Mouse (Mus musculus) erythroblast, embryonic 14.5 days (primary cell): ENCODE data around the gene Slamf6. TPM values are rescaled to one million over a fixed set of nuclear protein-coding genes. Genes with fewer than 3 reads are reported as not detected.

Experiments used
- H3K27me3 ChIP-seq: 2 replicates; pipeline ENCODE4 v1.6.1; 2012; ENCODE audit warnings: inconsistent platforms; ENCODE audit not compliant: control insufficient read depth
- H3K36me3 ChIP-seq: 2 replicates; pipeline ENCODE4 v1.6.1; 2012; ENCODE audit warnings: mild to moderate bottlenecking, inconsistent platforms; ENCODE audit not compliant: control insufficient read depth
- H3K4me1 ChIP-seq: 2 replicates; pipeline ENCODE4 v1.6.1; 2012; ENCODE audit warnings: inconsistent platforms; ENCODE audit not compliant: control insufficient read depth
- H3K4me3 ChIP-seq: replicated peaks from 2 replicates; pipeline ENCODE3; 2012; ENCODE audit warnings: moderate library complexity, mild to moderate bottlenecking, inconsistent platforms
- H3K9me3 ChIP-seq: 2 replicates; pipeline ENCODE4 v1.6.1; 2012; ENCODE audit warnings: low read length, inconsistent platforms, mixed read lengths; ENCODE audit not compliant: control insufficient read depth
- GATA1 ChIP-seq: IDR thresholded peaks from 2 replicates; pipeline ENCODE4 v1.6.1; 2012; ENCODE audit warnings: low read length, inconsistent platforms, mixed read lengths
- TAL1 ChIP-seq: IDR thresholded peaks from 3 replicates; pipeline ENCODE4 v1.6.1; 2012; ENCODE audit warnings: low read length, inconsistent platforms, mixed read lengths
- polyA plus RNA-seq: library from polyadenylated mRNA; stranded (reverse); fragments of >175 nt; gene quantifications from 2 replicates; pipeline ENCODE4 v1.2.3, GENCODE M21; 2012

Slamf6 gene
- polyA plus RNA-seq, 1 experiment = 0.01 TPM

DNA sequence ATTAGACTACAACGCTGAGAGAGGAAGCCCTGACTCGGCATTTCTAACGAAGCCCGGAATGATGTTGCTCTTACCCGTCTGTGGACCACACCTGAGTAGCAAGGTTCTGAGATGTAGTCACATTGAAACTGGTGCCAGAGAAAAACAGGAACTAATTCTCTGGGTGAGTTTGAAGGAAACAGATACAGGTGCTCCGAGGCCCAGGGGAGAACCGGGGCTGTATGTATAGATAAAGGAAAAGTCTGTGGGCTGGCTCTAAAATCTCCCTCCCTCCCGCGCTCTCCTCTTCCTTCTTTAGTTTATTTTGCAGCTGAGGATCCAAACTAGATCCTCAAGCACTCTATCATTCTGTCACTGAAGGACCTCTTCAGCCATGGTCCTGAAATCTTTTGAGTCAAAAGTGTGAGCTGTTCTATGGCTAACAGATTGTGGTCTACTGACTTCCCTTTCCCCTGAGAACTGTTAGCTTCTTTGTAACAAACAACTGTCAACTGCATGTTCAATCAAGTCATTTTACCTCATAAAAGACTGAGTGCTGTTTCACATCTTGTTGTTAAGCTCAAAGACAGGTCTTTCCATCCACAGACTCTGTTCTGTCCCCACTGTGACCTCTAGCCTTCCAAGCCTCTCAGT lies 3.8 kb downstream of the Slamf6 start:
- no peak overlapping the region for H3K4me3 ChIP-seq
- H3K27me3 ChIP-seq = no peaks in the 10 kb centered on the region
- TF ChIP-seq GATA1 (no peak), TAL1 (no peak)
- H3K9me3 ChIP-seq = no peaks in the 10 kb centered on the region
- H3K36me3 ChIP-seq = no peaks in the 10 kb centered on the region
- H3K4me1 ChIP-seq = no peaks in the 10 kb centered on the region

DNA sequence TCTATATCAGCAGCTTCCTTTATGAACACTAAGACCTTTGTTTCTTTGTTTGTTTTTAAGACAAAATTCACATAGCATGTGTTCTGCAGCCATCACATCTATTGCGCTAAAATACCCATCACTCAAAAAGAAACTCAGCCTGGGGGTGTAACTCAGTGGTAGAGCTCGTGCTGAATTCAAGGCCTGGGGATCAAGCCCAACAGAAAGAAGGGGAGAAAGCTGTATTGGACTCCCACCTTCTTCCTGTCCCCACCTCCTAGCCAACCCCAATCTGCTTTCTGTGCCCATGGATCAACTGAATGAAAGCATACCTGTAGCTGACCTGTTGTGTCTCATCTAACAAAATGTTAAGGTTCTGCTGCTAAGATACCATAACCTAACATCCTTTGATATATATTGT lies 4.3 kb downstream of the Slamf6 start:
- Histone ChIP-seq H3K36me3 (no peaks in the 10 kb centered on the region), H3K9me3 (no peaks in the 10 kb centered on the region), H3K27me3 (no peaks in the 10 kb centered on the region), H3K4me3 (no peak overlapping the region), H3K4me1 (no peaks in the 10 kb centered on the region)
- TF ChIP-seq GATA1 (no peak), TAL1 (no peak)

DNA sequence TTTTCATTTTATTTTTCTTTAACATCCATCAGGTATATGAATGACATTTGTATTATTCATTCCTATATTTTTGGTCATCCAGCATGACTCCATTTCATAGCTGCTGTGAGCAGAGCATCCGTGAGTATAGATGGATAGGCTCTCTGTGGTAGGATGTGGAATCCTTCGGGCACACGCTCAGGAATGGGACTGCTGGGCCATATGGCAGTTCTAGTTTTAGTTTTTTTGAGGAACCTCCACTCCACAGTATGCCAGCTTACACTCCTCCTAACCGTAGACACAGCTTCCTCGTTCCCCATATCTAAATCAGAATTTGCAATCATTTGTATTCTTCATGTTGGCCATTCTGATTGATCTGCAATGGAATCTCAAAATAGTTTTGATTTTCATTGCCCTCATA lies 5.5 kb downstream of the Slamf6 start:
- no peaks in the 10 kb centered on the region for H3K36me3 ChIP-seq
- no peak overlapping the region for H3K4me3 ChIP-seq
- no peaks in the 10 kb centered on the region for H3K27me3 ChIP-seq
- no peaks in the 10 kb centered on the region for H3K9me3 ChIP-seq
- TF ChIP-seq GATA1 (no peak), TAL1 (no peak)
- no peaks in the 10 kb centered on the region for H3K4me1 ChIP-seq

DNA sequence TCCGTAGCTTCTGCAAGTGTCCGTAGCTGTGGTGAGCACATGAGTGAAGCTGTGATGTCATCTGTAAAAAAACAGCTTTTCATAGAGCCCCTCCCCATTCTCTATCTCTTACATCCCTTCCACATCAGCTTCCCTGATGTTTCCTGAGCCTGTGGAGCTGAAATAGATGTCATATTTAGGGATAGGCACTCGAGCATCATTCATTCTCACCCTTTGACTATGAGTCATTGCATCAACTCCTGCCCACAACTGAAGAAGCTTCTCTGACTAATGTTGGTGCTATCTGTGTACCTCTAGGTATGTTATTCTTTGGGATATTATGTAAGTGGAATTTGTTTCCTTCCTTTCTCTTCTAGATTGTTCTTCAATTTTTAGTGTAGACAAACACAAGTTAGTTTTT lies 7.6 kb downstream of the Slamf6 start:
- H3K4me1 ChIP-seq = no peaks in the 10 kb centered on the region
- no peaks in the 10 kb centered on the region for H3K9me3 ChIP-seq
- H3K4me3 ChIP-seq = no peak overlapping the region
- H3K36me3 ChIP-seq = no peaks in the 10 kb centered on the region
- TF ChIP-seq TAL1 (no peak), GATA1 (no peak)
- H3K27me3 ChIP-seq = no peaks in the 10 kb centered on the region

DNA sequence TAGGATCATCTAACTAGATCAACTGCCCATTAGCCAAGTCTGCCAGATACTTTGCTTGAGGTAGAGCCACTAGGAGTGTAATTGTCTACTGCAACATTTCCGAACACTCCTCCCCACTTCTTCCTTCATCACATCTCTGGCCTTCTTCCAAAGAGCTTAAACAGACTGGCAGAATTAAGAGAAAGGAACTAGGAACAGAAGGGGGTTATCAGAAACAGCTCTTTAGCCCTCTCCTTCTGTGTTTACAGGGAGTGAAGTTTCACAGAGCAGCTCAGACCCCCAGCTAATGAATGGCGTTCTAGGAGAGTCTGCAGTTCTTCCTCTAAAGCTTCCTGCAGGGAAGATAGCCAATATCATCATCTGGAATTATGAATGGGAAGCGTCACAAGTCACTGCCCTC lies 16.5 kb downstream of the Slamf6 start:
- Histone ChIP-seq H3K4me3 (no peak overlapping the region), H3K27me3 (no peaks in the 10 kb centered on the region), H3K36me3 (no peaks in the 10 kb centered on the region), H3K4me1 (no peaks in the 10 kb centered on the region), H3K9me3 (no peaks in the 10 kb centered on the region)
- no peak for TF ChIP-seq TAL1
- TF ChIP-seq GATA1 = no peak

DNA sequence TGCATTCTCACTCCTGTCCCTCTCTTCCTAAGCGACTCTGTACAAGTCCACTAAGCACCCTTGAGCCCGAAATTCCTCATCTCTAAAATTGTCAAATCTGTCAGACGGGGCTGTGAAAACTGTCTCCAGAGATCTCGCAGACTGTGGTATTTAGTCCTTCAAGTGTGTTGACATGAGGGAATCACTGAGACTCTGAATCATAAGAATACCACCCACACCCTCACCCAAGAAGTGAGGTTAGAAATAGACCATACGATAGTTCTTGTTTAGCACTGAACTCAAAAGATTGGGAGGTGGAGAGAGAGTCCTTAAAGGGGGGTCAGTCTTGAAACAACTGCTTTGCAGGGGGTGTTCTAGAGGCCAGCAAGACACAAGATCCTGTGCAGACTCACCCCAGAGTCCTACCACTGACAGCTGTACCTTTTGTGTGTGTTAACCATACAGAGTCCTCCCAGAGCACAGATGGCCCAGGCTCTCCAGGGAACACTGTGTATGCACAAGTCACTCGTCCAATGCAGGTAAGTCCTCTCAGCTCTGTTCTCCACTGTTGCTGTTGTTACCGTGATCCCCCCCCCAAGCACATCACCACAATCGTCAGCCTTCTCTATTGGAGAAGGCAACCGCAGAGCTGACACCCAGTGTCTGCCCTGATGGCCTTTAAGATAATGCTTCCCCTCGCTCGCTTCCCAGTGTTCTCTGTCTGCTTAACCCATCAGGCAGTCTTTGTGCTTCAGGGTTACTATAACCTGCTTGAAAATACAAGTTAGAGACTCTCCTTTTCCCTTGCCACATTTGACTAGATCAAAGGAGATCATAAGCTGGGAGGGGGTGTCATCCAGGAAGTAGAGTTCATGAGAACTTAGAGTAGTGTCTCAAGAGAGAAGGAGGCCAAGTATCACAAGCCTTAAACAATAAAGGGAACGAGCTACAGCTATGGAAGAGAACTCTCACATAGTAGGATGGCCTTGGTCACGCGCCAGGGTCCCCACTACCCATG lies 21.9 kb downstream of the Slamf6 start:
- Histone ChIP-seq H3K36me3 (no peaks in the 10 kb centered on the region), H3K4me3 (no peak overlapping the region), H3K27me3 (no peaks in the 10 kb centered on the region), H3K9me3 (no peaks in the 10 kb centered on the region), H3K4me1 (no peaks in the 10 kb centered on the region)
- TF ChIP-seq TAL1 (no peak), GATA1 (no peak)

DNA sequence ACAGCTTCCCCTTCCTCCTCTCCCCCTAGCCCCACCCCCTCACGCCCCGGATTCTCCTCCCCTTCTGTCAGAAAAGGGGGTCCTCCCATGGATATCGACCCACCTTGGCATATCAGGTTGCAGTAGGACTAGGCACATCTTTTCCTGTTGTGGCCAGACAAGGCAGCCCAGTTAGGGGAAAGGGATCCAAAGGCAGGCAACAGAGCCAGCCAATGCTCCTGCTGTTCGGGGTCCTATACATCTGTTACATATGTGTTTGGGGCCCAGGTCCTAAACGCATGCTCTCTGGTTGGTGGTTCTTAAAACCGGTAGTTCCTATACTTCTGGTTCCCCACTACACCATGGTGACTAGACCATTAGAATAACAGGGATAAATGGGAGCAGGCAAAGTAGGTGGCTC lies 23.3 kb downstream of the Slamf6 start:
- H3K4me3 ChIP-seq = no peak overlapping the region
- TF ChIP-seq TAL1 (no peak), GATA1 (no peak)

DNA sequence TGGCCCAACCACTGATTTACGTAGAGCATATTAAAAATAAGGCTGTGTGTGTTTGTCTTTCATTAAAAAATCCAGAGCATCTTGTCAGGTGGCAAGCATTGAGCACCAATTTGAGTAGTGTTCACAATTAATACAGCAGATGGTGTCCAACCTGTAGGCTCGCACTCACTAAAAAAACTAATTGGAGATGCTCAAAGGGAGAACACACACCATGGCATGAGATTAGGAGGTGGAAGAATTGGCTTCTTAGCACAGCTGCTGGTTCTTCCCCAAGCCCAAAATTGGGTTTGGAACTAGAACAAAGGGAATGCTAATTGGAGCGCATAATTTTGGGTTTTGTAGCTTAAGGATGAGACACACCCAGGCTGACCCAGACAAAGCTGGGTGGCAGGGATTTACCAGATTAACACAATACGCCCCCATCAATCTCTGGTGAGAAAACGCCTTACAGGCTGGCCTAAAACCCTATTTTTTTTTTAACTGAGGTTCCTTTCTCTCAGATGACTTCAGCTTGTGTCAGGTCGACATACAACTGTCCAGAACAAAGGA lies 29.2 kb downstream of the Slamf6 start:
- Histone ChIP-seq H3K4me3 (no peak overlapping the region), H3K27me3 (no peaks in the 10 kb centered on the region), H3K36me3 (no peaks in the 10 kb centered on the region), H3K4me1 (no peaks in the 10 kb centered on the region), H3K9me3 (no peaks in the 10 kb centered on the region)
- TF ChIP-seq GATA1 (no peak), TAL1 (no peak)

More for the DNA sequence above, 23.3 kb downstream of the Slamf6 start:
- no peaks in the 10 kb centered on the region for H3K4me1 ChIP-seq
- H3K9me3 ChIP-seq = no peaks in the 10 kb centered on the region
- H3K36me3 ChIP-seq = no peaks in the 10 kb centered on the region
- no peaks in the 10 kb centered on the region for H3K27me3 ChIP-seq
